Mouse (Mus musculus): ENCODE measurements around the gene Atp6v0b. TPM values are rescaled to one million over a fixed set of nuclear protein-coding genes. Genes with fewer than 3 reads are reported as not detected.

Atp6v0b gene
- polyA plus RNA-seq, 1 experiment from 2014 or later, result 168 TPM

DNA sequence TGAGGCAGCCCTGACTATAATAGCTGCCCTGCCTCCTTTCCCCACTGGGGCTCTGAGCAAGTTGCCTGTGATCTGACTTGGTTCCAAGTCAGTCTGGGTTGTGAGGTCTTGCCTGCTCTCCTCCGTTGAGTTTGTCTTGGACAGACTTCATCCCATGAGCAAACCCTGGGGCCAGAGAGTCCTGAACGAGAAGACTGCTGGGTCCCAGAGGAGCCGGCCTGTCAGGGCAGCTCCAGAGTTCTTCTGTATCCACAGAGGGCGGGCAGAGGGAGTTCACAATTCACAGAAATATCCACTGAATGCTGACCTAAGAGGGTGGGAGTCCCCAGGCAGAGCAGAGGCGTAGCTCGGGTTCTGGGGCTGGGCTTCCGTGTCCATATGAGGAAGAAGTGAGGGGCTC is 36.3 kb downstream of the Atp6v0b start:
- no peak overlapping the region for H3K4me3 ChIP-seq (replicated peaks)
- no peak overlapping the region for H3K9ac ChIP-seq
- peaks cover 100% of the 10 kb centered on the region for H3K36me3 ChIP-seq (replicated peaks)
- H3K9me3 ChIP-seq (replicated peaks), result no peaks in the 10 kb centered on the region
- H3K4me1 ChIP-seq (replicated peaks), result peaks cover 48% of the 10 kb centered on the region
- H3K27me3 ChIP-seq, result no peaks in the 10 kb centered on the region
- no peak overlapping the region for H3K27ac ChIP-seq (replicated peaks)
- H3K4me2 ChIP-seq, result no peak overlapping the region
- ATAC-seq (ENCODE audit: insufficient read depth), result no peak
- 83% methylated on average over 7 of the region's 7 CpGs for WGBS (ENCODE audit: insufficient replicate concordance)

DNA sequence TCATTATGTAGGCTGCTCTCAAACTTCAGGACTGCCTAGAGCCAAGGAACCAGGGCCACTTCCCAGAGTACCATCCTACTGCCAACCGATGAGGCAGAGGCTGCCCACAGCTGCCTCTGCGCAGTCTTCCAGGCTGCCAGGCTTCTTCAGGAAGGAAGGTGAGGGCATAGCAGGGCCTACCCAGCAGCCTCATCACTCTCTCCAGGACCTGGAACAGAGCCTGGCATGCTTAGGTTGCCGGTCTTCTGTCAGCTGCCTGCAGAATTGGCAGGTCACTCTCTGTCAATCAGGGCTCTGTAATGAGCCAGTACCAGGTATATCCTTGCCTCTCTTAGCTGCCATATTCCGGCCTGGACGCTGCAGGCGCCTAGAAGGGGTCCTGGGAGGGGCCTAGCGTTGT is 37.0 kb downstream of the Atp6v0b start:
- H3K36me3 ChIP-seq (replicated peaks), result peaks cover 100% of the 10 kb centered on the region
- H3K27ac ChIP-seq (replicated peaks), result no peak overlapping the region
- H3K4me1 ChIP-seq (replicated peaks), result peaks cover 48% of the 10 kb centered on the region

DNA sequence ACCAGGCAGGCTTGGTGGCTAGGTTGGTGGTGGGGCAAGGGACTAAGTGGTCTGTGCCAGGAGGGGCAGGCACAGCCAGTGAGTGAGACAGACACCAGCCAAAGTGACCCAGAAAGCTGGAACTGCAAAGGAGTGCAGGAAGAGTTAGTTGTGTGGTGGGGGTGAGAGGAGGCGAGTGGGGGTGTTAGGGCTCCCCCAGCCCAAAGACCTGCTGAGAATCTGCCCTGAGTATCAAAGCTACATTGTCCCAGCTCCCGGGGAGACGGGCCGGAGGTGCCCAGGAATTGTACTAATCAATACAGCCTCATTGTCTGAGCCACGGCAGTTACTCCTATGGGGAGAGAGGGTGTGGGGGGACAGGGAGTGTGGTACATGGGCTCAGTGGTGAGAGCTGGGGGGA is 37.6 kb downstream of the Atp6v0b start:
- ATAC-seq (ENCODE audit: insufficient read depth), result no peak
- Histone ChIP-seq H3K4me1 (replicated peaks) (peaks cover 43% of the 10 kb centered on the region), H3K27ac (replicated peaks) (no peak overlapping the region), H3K4me3 (replicated peaks) (no peak overlapping the region), H3K36me3 (replicated peaks) (peaks cover 100% of the 10 kb centered on the region), H3K4me2 (no peak overlapping the region), H3K9ac (no peak overlapping the region), H3K9me3 (replicated peaks) (no peaks in the 10 kb centered on the region), H3K27me3 (no peaks in the 10 kb centered on the region)
- WGBS (ENCODE audit: insufficient replicate concordance), result 82% methylated on average over 5 of the region's 5 CpGs

More for the DNA sequence above, 37.0 kb downstream of the Atp6v0b start:
- H3K4me3 ChIP-seq (replicated peaks), result no peak overlapping the region
- no peak overlapping the region for H3K9ac ChIP-seq
- WGBS (ENCODE audit: insufficient replicate concordance), result 80% methylated on average over 7 of the region's 7 CpGs
- H3K4me2 ChIP-seq, result no peak overlapping the region
- no peaks in the 10 kb centered on the region for H3K27me3 ChIP-seq
- no peak for ATAC-seq (ENCODE audit: insufficient read depth)
- no peaks in the 10 kb centered on the region for H3K9me3 ChIP-seq (replicated peaks)

DNA sequence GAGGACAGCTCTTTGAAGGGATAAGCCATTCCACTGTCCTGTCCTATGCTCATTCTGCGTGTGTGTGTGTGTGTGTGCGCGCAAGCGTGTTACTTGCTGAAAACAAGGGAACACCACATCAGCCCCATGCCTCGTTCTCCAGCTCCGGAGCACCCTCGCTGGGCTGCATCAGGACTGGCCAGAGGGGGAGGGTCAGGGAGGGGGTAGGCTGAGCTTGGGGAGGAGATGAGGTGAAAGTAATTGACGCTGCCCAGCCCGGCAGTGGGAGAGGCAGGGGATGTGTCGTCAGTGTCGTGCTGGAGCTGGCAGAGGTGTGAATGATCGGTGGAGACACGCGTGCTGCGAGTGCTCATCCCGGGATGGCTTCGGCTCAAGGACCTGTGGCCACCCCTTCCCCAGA is 38.1 kb downstream of the Atp6v0b start:
- H3K27me3 ChIP-seq, result no peaks in the 10 kb centered on the region
- H3K9me3 ChIP-seq (replicated peaks), result no peaks in the 10 kb centered on the region
- H3K4me1 ChIP-seq (replicated peaks), result peaks cover 38% of the 10 kb centered on the region
- 73% methylated on average over 17 of the region's 17 CpGs for WGBS (ENCODE audit: insufficient replicate concordance)
- no peak overlapping the region for H3K4me3 ChIP-seq (replicated peaks)
- H3K27ac ChIP-seq (replicated peaks), result no peak overlapping the region
- H3K36me3 ChIP-seq (replicated peaks), result peaks cover 100% of the 10 kb centered on the region
- H3K9ac ChIP-seq, result no peak overlapping the region
- no peak for ATAC-seq (ENCODE audit: insufficient read depth)
- no peak overlapping the region for H3K4me2 ChIP-seq

DNA sequence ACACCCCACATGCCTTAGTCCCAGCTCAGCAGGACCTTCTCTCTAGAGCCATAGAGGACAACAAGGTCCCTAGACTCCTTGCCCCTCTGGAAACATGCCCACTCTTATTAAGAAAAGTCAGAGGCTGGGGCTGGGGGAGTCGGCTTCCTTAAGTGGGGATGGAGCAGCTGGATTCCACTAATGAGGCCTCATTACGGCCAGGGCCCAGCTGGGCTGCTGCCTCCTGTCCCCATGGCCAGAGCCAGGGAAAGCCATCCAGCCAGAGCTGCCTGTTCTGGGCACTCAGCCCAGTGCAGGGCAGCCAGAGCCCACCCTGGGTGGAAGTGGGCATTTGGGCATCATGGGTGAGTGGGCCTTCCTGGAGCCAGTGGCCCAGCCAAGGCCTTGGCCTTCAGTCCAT is 40.1 kb downstream of the Atp6v0b start:
- peaks cover 100% of the 10 kb centered on the region for H3K36me3 ChIP-seq (replicated peaks)

DNA sequence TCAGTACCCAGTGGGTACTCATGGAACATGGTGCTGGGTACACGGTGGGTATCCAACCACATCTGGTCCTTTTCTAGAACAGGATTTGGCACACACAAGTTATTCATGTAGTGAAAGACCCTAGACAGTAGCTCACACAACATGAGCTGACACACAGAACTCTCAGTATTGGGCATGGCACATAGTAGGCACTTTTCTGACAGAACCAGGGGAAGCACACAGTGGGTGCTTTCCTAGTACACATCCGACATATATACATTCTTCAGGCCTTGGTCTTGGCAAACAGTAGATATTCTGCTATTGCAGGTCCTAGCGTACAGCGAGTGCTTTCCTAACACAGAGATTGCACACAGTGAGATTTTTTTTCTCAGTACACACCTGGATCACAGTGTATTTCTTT is 40.9 kb downstream of the Atp6v0b start:
- Histone ChIP-seq H3K27me3 (no peaks in the 10 kb centered on the region), H3K36me3 (replicated peaks) (peaks cover 100% of the 10 kb centered on the region), H3K4me1 (replicated peaks) (peaks cover 32% of the 10 kb centered on the region), H3K9ac (no peak overlapping the region), H3K9me3 (replicated peaks) (no peaks in the 10 kb centered on the region), H3K4me2 (no peak overlapping the region), H3K27ac (replicated peaks) (no peak overlapping the region), H3K4me3 (replicated peaks) (no peak overlapping the region)
- 95% methylated on average over 4 of the region's 4 CpGs for WGBS (ENCODE audit: insufficient replicate concordance)
- ATAC-seq (ENCODE audit: insufficient read depth), result no peak

More for the DNA sequence above, 40.1 kb downstream of the Atp6v0b start:
- Histone ChIP-seq H3K4me3 (replicated peaks) (no peak overlapping the region), H3K4me1 (replicated peaks) (peaks cover 26% of the 10 kb centered on the region), H3K4me2 (no peak overlapping the region), H3K9me3 (replicated peaks) (no peaks in the 10 kb centered on the region), H3K27me3 (no peaks in the 10 kb centered on the region), H3K9ac (no peak overlapping the region), H3K27ac (replicated peaks) (0 out of 2 replicates have a peak overlapping the region, but pooled peaks have one; percentile 21)
- WGBS (ENCODE audit: insufficient replicate concordance), result 87% methylated on average over 2 of the region's 2 CpGs
- ATAC-seq (ENCODE audit: insufficient read depth), result no peak

DNA sequence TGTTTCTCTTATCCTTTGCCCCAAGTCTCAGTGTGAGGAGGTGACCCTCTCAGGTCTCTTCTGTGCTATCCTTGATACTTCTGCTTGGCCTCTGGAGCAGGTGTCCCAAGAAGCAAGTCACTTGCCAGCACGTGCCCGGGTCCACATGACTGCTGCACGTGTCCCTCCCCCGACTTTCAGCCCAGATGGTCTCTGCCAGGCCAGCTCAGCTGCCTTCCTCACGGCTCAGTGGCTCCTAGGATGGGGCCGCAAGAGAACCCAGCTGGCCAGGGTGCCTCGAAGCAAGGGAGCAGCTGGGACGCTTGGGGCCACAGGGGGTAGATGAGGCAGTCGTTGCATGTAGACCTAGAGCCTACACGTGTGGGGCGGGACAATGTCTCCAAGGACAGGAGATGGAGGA is 41.8 kb downstream of the Atp6v0b start:
- Histone ChIP-seq H3K4me3 (replicated peaks) (no peak overlapping the region), H3K36me3 (replicated peaks) (peaks cover 100% of the 10 kb centered on the region), H3K9ac (no peak overlapping the region), H3K9me3 (replicated peaks) (no peaks in the 10 kb centered on the region), H3K4me1 (replicated peaks) (peaks cover 37% of the 10 kb centered on the region), H3K27me3 (no peaks in the 10 kb centered on the region), H3K4me2 (no peak overlapping the region), H3K27ac (replicated peaks) (no peak overlapping the region)
- WGBS (ENCODE audit: insufficient replicate concordance), result 85% methylated on average over 11 of the region's 11 CpGs
- ATAC-seq (ENCODE audit: insufficient read depth), result no peak

DNA sequence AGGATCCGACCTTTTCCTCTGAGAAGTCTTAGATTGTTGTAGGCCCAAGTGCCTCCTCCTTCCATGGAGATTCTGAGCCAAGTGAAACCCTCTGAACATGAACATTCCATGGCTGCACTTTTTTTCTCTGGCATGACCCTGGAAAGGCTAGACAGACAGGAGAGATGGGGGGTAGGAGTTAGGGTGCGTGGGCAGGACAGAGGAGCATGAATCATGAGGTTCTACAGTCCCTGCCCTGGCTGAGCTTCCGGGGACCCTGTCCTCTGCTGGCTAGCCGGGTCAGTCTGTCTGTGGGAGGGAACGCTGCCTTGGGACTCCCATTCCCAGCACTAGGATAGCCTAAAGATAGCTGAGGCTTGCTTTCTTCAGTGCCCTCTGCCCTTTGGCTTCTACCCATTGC is 42.7 kb downstream of the Atp6v0b start:
- H3K36me3 ChIP-seq (replicated peaks), result peaks cover 100% of the 10 kb centered on the region
- whole genome bisulfite sequencing (ENCODE audit: insufficient replicate concordance), result 88% methylated on average over 5 of the region's 5 CpGs
- H3K27ac ChIP-seq (replicated peaks), result no peak overlapping the region
- H3K4me3 ChIP-seq (replicated peaks), result no peak overlapping the region
- no peaks in the 10 kb centered on the region for H3K27me3 ChIP-seq
- no peak overlapping the region for H3K9ac ChIP-seq
- H3K4me2 ChIP-seq, result no peak overlapping the region
- H3K4me1 ChIP-seq (replicated peaks), result peaks cover 42% of the 10 kb centered on the region
- H3K9me3 ChIP-seq (replicated peaks), result no peaks in the 10 kb centered on the region
- no peak for ATAC-seq (ENCODE audit: insufficient read depth)

DNA sequence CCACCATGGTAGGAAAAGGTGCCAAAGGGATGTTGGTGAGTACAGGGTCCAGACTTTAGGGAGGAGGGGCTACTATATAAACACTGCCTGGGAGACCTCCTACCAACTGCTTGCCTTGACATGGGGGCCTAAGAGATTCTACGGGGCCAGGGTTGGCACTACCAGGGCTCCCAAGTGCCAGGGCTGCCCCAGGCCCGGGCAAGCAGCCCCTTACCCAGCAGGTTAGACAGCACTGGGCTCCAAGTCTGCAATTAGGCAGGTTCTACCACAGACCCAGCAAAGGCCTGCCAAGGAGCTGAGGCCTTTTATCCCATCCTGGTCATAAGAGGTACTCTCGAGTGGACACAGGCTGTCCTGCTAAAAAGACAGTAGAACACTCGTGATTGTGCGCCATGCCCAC is 44.0 kb downstream of the Atp6v0b start:
- no peaks in the 10 kb centered on the region for H3K9me3 ChIP-seq (replicated peaks)
- H3K9ac ChIP-seq, result no peak overlapping the region
- peaks cover 100% of the 10 kb centered on the region for H3K36me3 ChIP-seq (replicated peaks)
- peaks cover 50% of the 10 kb centered on the region for H3K4me1 ChIP-seq (replicated peaks)
- H3K27me3 ChIP-seq, result no peaks in the 10 kb centered on the region
- H3K27ac ChIP-seq (replicated peaks), result no peak overlapping the region
- H3K4me3 ChIP-seq (replicated peaks), result no peak overlapping the region
- ATAC-seq (ENCODE audit: insufficient read depth), result no peak
- WGBS (ENCODE audit: insufficient replicate concordance), result 85% methylated on average over 5 of the region's 5 CpGs
- no peak overlapping the region for H3K4me2 ChIP-seq

DNA sequence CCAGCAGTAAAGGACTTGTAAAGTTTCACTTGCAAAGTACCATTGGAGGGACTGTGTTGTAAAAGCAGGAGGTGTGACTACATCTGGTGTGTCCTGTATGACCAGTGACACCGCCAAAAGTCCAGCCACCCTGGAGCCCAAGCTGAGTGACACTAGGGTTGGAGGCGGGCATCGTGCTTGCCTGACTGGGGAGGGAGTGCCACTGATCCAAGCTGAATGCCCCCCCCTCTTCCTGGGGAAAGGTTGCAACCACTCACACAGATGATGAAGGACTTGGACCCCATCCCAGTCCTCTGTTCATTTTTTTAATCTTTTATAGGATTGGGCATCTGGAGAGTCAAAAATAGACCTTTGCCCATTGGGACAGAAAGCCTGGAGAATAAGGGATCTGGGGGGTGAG is 45.6 kb downstream of the Atp6v0b start:
- 76% methylated on average over 3 of the region's 3 CpGs for WGBS (ENCODE audit: insufficient replicate concordance)
- Histone ChIP-seq H3K4me1 (replicated peaks) (peaks cover 53% of the 10 kb centered on the region), H3K36me3 (replicated peaks) (peaks cover 99% of the 10 kb centered on the region), H3K4me3 (replicated peaks) (no peak overlapping the region), H3K27me3 (no peaks in the 10 kb centered on the region), H3K9me3 (replicated peaks) (no peaks in the 10 kb centered on the region), H3K4me2 (no peak overlapping the region), H3K27ac (replicated peaks) (peak overlapping the region; percentile 24), H3K9ac (no peak overlapping the region)
- ATAC-seq (ENCODE audit: insufficient read depth), result no peak

DNA sequence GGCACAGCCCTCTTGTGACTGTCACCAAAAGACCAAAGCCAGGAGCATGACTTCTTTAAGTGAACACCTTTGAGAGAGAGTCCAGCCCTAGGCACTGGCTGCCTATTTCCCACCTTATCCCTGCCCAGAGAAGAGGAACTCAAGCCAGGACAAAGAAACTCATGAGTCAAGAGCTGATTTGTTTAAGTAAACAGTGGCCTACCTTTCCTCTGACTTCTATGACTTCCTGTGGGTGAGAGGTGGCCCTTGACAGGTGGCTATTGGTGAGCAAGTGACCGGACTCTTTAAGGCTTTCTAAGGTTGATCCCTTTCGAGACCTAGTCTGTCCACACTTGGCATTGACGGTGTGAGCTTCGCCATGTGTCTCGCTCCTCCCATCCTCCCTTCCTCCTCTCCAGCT is 46.3 kb downstream of the Atp6v0b start:
- H3K36me3 ChIP-seq (replicated peaks), result peaks cover 92% of the 10 kb centered on the region
- H3K27me3 ChIP-seq, result no peaks in the 10 kb centered on the region
- no peak overlapping the region for H3K9ac ChIP-seq
- H3K4me2 ChIP-seq, result no peak overlapping the region
- no peak overlapping the region for H3K4me3 ChIP-seq (replicated peaks)
- no peaks in the 10 kb centered on the region for H3K9me3 ChIP-seq (replicated peaks)
- peak overlapping the region; percentile 25; the same call in 1 of the 2 replicates for H3K27ac ChIP-seq (replicated peaks)
- peaks cover 53% of the 10 kb centered on the region for H3K4me1 ChIP-seq (replicated peaks)
- no peak for ATAC-seq (ENCODE audit: insufficient read depth)
- WGBS (ENCODE audit: insufficient replicate concordance), result 90% methylated on average over 5 of the region's 5 CpGs

DNA sequence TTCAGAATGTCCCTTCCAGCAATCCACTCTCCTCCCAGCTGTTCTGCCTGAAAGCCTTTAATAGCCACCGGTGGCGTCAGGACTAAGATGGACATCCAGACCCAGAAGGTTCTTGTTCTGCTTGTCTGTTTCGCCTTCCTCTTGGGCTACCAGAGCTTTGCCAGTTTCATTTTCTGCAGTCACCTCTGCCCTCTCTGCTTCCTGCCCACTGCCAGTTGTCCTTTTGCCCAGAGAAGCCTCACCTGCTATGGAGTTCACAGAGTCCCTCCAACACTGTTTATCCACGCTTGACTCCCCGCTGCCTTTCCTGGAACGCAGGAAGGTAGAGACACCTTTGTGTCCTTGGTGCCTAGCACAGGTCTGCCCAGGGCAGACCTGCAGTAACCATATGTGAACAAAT is 47.8 kb downstream of the Atp6v0b start:
- H3K4me1 ChIP-seq (replicated peaks), result peaks cover 59% of the 10 kb centered on the region
- H3K9ac ChIP-seq, result peak overlapping the region; percentile 6; the same call in 1 of the 2 replicates
- H3K4me2 ChIP-seq, result peak overlapping the region; percentile 77; the same call in 1 of the 2 replicates
- no peaks in the 10 kb centered on the region for H3K27me3 ChIP-seq
- H3K9me3 ChIP-seq (replicated peaks), result no peaks in the 10 kb centered on the region
- no peak for ATAC-seq (ENCODE audit: insufficient read depth)
- peak overlapping the region; percentile 31 for H3K27ac ChIP-seq (replicated peaks)
- H3K36me3 ChIP-seq (replicated peaks), result peaks cover 77% of the 10 kb centered on the region
- 80% methylated on average over 6 of the region's 6 CpGs for WGBS (ENCODE audit: insufficient replicate concordance)
- H3K4me3 ChIP-seq (replicated peaks), result no peak overlapping the region
